Mouse (Mus musculus): Measurements from ENCODE around the gene Cacna1f. TPM values are rescaled to one million over a fixed set of nuclear protein-coding genes. Genes with fewer than 3 reads are reported as not detected.

Cacna1f gene
- 0.13 TPM in 1 of 2 replicates, not detected in the other for polyA plus RNA-seq (2015; fragmentation: Nextera tagmentation; extraction: Ambion mirVana)

DNA sequence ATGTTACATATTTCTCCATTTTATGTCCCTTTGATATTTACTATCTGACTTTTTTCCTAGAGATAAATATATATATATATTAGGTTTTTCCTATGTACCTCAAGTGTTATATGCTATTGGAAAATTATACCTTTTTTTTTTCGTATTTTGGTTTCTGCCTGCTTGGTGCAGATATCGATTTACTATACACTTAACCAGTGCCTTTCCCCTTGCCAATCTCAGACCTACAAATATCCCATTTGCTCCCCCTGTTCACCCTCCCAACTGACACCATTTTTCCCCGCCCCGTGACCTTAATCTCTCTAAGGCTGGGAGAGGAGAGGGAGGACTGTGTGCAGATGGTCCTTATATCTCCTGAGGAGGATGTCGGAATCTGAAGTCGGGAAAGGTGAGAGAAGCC is at the start of gene Cacna1f:
TSS of gene Cacna1f (plus strand) at position 301 of the 400 bp plus-strand sequence.
- no peaks in the 10 kb centered on the region for H3K36me3 ChIP-seq
- no peak within 1 kb of the TSS for H3K4me3 ChIP-seq
- WGBS, result 86% methylated on average over 6 of the region's 6 CpGs
- H3K9ac ChIP-seq, result no peak within 1 kb of the TSS
- H3K9me3 ChIP-seq, result no peaks in the 10 kb centered on the region
- H3K27me3 ChIP-seq, result peaks cover 4% of the 10 kb centered on the region; the same call in 1 of the 2 replicates
- H3K4me2 ChIP-seq, result no peak within 1 kb of the TSS
- H3K4me1 ChIP-seq (replicated peaks), result peaks cover 11% of the 10 kb centered on the region
- no peak for ATAC-seq (ENCODE audit: low FRiP score)
- H3K27ac ChIP-seq, result no peak within 1 kb of the TSS

DNA sequence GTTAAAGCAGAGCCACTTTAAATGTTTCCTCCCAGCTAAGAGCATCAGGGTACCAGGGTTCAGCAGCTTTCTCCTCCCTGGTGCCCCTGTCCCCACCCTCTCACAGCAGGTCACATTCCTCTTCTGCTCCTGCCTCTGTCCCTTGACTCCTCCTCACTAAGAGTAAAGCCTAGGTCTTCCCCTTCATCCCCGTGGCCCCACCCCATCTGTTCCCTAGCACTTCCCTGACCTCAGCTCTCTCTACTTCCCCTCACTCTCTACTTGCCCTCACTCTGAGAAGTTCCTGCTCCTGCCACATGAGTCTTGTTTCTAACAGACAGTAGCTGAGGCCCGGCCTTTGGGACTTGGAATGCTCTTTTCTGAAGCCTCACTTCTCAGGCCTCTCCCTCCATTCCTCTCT is 43.8 kb upstream of the Cacna1f start:
- Histone ChIP-seq H3K27me3 (no peaks in the 10 kb centered on the region), H3K4me3 (no peak overlapping the region), H3K4me2 (no peak overlapping the region), H3K9ac (no peak overlapping the region), H3K36me3 (peaks cover 13% of the 10 kb centered on the region), H3K4me1 (replicated peaks) (no peaks in the 10 kb centered on the region), H3K27ac (no peak overlapping the region), H3K9me3 (no peaks in the 10 kb centered on the region)
- ATAC-seq (ENCODE audit: low FRiP score), result no peak
- 25% methylated on average over 2 of the region's 2 CpGs for WGBS

DNA sequence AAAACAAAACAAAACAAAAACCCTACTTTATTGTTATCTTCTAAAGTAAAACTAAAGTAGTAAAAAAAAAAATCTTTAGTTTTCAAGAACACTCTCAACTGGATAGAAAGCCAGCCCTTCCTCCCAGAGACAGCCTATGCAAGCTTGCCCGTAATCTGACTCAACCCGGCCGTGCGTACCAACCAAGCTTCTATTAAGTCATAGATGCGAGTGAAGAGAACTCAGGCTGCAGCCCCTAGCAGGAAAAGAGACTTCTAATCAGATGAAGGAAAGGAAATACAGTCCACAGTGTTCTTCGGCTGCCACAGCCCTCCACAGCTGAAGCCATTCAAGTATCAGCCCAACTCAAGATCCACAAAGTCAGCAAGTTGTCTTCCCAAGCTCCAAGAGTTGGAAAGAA is 40.5 kb upstream of the Cacna1f start:
- ATAC-seq (ENCODE audit: low FRiP score), result no peak
- no peak overlapping the region for H3K4me3 ChIP-seq
- H3K27me3 ChIP-seq, result no peaks in the 10 kb centered on the region
- WGBS, result 92% methylated on average over 6 of the region's 6 CpGs
- H3K4me2 ChIP-seq, result no peak overlapping the region
- no peak overlapping the region for H3K27ac ChIP-seq
- H3K36me3 ChIP-seq, result no peaks in the 10 kb centered on the region
- H3K9ac ChIP-seq, result no peak overlapping the region
- H3K4me1 ChIP-seq (replicated peaks), result peaks cover 19% of the 10 kb centered on the region
- no peaks in the 10 kb centered on the region for H3K9me3 ChIP-seq

DNA sequence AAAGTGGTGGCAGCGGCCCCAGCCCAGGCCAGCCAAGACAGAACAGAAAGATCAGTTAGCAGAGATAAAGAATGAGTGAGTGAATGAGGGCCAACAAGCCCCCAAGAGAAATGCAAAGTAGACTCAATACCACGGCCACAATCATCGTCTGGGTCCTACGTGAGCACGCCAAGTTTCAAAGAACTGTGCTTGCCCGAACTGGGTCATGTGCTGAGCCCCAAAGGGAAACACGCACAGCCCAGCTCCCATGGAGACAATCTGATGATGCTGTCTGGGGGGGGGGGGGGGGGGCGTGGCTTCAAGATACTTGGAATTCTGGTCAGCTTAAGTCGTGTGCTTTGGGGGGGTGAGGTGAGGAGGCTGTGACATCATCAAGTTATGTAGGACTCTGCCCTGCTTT is 39.4 kb upstream of the Cacna1f start:
- Histone ChIP-seq H3K27ac (no peak overlapping the region), H3K4me1 (replicated peaks) (peaks cover 30% of the 10 kb centered on the region), H3K9ac (no peak overlapping the region), H3K4me3 (no peak overlapping the region), H3K4me2 (no peak overlapping the region), H3K9me3 (no peaks in the 10 kb centered on the region), H3K36me3 (no peaks in the 10 kb centered on the region), H3K27me3 (no peaks in the 10 kb centered on the region)
- ATAC-seq (ENCODE audit: low FRiP score), result no peak
- 77% methylated on average over 8 of the region's 9 CpGs for WGBS

DNA sequence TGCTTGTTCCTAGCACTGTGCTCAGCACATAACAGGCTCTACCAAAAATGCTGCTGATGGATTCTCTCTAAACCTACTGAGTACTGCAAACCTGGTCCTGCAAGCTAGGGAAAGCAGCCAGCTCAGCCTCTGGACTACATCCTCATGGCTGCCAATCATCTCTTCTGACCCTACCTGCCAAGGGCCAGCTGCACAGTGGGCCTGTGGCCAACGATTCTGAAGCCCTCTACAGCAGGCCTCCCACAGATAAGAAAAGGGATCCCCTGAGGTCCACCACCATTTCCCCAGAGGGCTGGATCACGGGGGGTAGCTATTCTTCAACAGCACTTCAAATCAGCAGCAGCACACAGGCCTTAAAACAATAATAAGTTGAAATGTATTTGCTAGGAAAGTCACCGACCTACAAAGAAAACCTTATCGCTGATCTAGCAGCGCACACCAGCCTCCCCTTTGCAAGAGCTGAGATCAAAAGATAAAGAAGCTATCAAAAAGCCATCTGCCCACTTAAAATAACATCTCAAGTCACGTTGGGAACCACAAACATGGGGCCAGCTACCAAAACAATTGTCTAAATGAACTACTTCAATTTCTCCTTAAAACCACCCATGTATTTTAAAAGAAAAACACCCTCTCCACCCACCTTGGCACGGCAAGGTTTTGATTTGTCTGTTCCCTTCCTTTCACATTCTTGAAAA is 36.3 kb upstream of the Cacna1f start:
- H3K27ac ChIP-seq, result no peak overlapping the region
- 60% methylated on average over 7 of the region's 7 CpGs for WGBS
- H3K9ac ChIP-seq, result no peak overlapping the region
- peaks cover 43% of the 10 kb centered on the region for H3K4me1 ChIP-seq (replicated peaks)
- H3K36me3 ChIP-seq, result no peaks in the 10 kb centered on the region
- H3K4me3 ChIP-seq, result no peak overlapping the region
- H3K9me3 ChIP-seq, result no peaks in the 10 kb centered on the region; the same call in 1 of the 2 replicates
- no peak overlapping the region for H3K4me2 ChIP-seq
- H3K27me3 ChIP-seq, result no peaks in the 10 kb centered on the region
- ATAC-seq (ENCODE audit: low FRiP score), result no peak

GRCm38 (mm10) chrX:7571565-7572136 is 35.2 kb upstream of the Cacna1f start:
- H3K36me3 ChIP-seq, result no peaks in the 10 kb centered on the region
- H3K4me2 ChIP-seq, result peak overlapping the region; percentile 64; the same call in 1 of the 2 replicates
- no peaks in the 10 kb centered on the region; the same call in 1 of the 2 replicates for H3K9me3 ChIP-seq
- peaks cover 43% of the 10 kb centered on the region for H3K4me1 ChIP-seq (replicated peaks)
- no peak for ATAC-seq (ENCODE audit: low FRiP score)
- H3K27me3 ChIP-seq, result no peaks in the 10 kb centered on the region
- H3K27ac ChIP-seq, result no peak overlapping the region
- H3K4me3 ChIP-seq, result no peak overlapping the region
- 91% methylated on average over 9 of the region's 9 CpGs for WGBS
- H3K9ac ChIP-seq, result no peak overlapping the region

DNA sequence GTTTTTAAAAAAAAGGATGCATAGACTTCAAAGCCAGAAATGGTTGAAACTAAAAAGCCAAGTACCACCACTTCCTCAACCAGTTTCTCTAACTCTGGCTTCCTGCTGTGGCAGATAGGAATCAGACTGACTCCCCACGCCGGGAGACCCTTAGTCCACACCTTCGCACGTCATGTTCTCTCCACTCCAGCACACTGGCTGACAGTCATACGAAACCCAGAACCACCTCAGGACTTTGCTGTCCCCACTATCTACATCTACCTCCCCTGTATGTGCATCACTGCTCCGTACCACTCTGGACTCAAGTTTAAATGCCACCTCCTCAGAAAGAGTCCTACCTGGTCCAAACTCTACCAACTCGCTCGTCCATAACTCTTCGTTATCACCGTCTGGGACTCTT is 34.4 kb upstream of the Cacna1f start:
- Histone ChIP-seq H3K9me3 (no peaks in the 10 kb centered on the region; the same call in 1 of the 2 replicates), H3K36me3 (no peaks in the 10 kb centered on the region), H3K27me3 (no peaks in the 10 kb centered on the region), H3K4me3 (peak overlapping the region; percentile 52), H3K9ac (no peak overlapping the region), H3K4me1 (replicated peaks) (peaks cover 43% of the 10 kb centered on the region), H3K4me2 (peak overlapping the region; percentile 64), H3K27ac (no peak overlapping the region)
- no peak for ATAC-seq (ENCODE audit: low FRiP score)
- 90% methylated on average over 10 of the region's 10 CpGs for WGBS

DNA sequence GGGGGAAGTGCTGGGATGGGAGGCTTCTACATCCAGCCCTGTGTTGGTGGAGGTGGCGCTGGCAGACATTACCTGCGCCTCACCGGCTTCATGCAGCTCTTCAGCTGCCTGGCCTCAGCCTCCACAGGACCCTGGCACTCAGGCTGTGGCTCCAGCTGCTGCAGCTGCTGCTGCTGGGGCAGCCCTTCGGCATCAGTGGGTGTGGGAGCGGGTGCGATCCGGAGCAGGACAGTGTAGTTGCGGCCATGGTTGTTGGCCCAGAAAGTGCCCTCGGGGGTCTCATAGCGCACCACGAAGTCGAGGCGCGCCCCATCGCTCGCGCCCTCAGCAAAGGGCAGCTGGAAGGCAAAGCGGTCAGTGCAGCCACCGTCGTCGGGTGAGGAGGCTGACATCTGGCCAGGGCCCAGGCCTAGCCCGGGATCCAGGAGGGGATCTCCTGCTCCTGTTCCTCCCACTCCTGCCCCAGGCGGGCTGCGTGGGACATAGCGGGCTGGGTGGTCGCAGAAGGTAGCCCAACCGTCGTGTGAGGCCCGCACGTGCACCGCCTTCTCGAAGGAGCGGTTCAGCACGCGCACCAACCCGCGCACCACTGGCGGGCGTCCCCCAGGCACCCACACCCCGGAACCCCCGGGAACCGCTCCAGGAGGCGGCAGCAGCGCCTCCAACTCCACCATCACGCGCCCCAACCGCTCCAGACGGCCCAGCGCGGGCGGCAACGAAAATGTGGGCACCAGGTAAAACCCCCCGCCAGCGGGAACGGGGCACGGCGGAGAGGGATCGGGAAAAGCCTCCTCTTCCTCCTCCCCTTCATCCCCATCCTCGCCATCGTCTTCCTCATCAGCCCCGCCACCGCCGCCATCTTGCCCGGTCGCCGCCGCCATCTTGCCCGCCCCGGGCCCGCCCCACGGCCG is 33.5 kb upstream of the Cacna1f start, which contains the start of gene Foxp3:
TSS of gene Foxp3 (plus strand) at position 469 of the 911 bp plus-strand sequence.
- ATAC-seq (ENCODE audit: low FRiP score), result peak; percentile 60
- H3K9ac ChIP-seq, result peak within 1 kb of the TSS; percentile 73
- 30% methylated on average over 64 of the region's 72 CpGs for WGBS

GRCm38 (mm10) chrX:7574087-7574884 is 32.6 kb upstream of the Cacna1f start, which contains the start of gene Ppp1r3f:
Gene Ppp1r3f (minus strand): TSS chrX:7574283.
- Histone ChIP-seq H3K9me3 (no peaks in the 10 kb centered on the region; the same call in 1 of the 2 replicates), H3K9ac (peak within 1 kb of the TSS; percentile 73), H3K27ac (peak within 1 kb of the TSS; percentile 92), H3K4me3 (peak within 1 kb of the TSS; percentile 52), H3K4me1 (replicated peaks) (peaks cover 43% of the 10 kb centered on the region), H3K4me2 (peak within 1 kb of the TSS; percentile 64), H3K36me3 (no peaks in the 10 kb centered on the region), H3K27me3 (no peaks in the 10 kb centered on the region)
- 16% methylated on average over 51 of the region's 65 CpGs for WGBS
- peak; percentile 98 for ATAC-seq (ENCODE audit: low FRiP score)

More for the DNA sequence above, 33.5 kb upstream of the Cacna1f start, which contains the start of gene Foxp3:
- peak within 1 kb of the TSS; percentile 64 for H3K4me2 ChIP-seq
- peaks cover 43% of the 10 kb centered on the region for H3K4me1 ChIP-seq (replicated peaks)
- H3K27ac ChIP-seq, result peak within 1 kb of the TSS; percentile 92
- H3K9me3 ChIP-seq, result no peaks in the 10 kb centered on the region; the same call in 1 of the 2 replicates
- H3K4me3 ChIP-seq, result peak within 1 kb of the TSS; percentile 52
- no peaks in the 10 kb centered on the region for H3K36me3 ChIP-seq
- H3K27me3 ChIP-seq, result no peaks in the 10 kb centered on the region

- peak overlapping the region; percentile 45 for H3K4me2 ChIP-seq
- 0 out of 2 replicates have a peak, but pooled peaks have one; percentile 0 for ATAC-seq (ENCODE audit: low FRiP score)
- peak overlapping the region; percentile 92 for H3K27ac ChIP-seq
- peak overlapping the region; percentile 52 for H3K4me3 ChIP-seq
- no peak overlapping the region for H3K9ac ChIP-seq
- 26% methylated on average over 5 of the region's 6 CpGs for WGBS
- H3K9me3 ChIP-seq, result no peaks in the 10 kb centered on the region; the same call in 1 of the 2 replicates
- H3K27me3 ChIP-seq, result no peaks in the 10 kb centered on the region
- H3K36me3 ChIP-seq, result no peaks in the 10 kb centered on the region
- H3K4me1 ChIP-seq (replicated peaks), result peaks cover 38% of the 10 kb centered on the region
These were observed 32.0 kb upstream of the Cacna1f start for GRCm38 (mm10) chrX:7574885-7575231.

GRCm38 (mm10) chrX:7581151-7581550 is 25.7 kb upstream of the Cacna1f start:
- H3K4me1 ChIP-seq (replicated peaks), result no peaks in the 10 kb centered on the region
- H3K27me3 ChIP-seq, result no peaks in the 10 kb centered on the region
- H3K27ac ChIP-seq, result no peak overlapping the region
- WGBS, result 93% methylated on average over 2 of the region's 2 CpGs
- H3K9ac ChIP-seq, result no peak overlapping the region
- no peak for ATAC-seq (ENCODE audit: low FRiP score)
- H3K9me3 ChIP-seq, result no peaks in the 10 kb centered on the region
- H3K4me3 ChIP-seq, result no peak overlapping the region
- H3K36me3 ChIP-seq, result peaks cover 9% of the 10 kb centered on the region; the same call in 1 of the 2 replicates
- no peak overlapping the region for H3K4me2 ChIP-seq
